Mouse (Mus musculus) heart, adult 9 months (tissue): ENCODE measurements around the gene Kmt2b.

Experiments
- DNase-seq, 2 experiments: peaks; one replicate each; pipeline ENCODE4 v3.0.0; 2022; ENCODE audit warnings: low spot score in 2 of 2

Gene Kmt2b

GRCm38 (mm10) chr7:30588676-30589434 is at the start of gene Kmt2b:
Gene Kmt2b, minus strand, starts transcription at chr7:30588726.
- peak; percentile 98 for DNase-seq

GRCm38 (mm10) chr7:30636395-30636794 is 47.9 kb upstream of the Kmt2b start:
- no peak for DNase-seq

DNA sequence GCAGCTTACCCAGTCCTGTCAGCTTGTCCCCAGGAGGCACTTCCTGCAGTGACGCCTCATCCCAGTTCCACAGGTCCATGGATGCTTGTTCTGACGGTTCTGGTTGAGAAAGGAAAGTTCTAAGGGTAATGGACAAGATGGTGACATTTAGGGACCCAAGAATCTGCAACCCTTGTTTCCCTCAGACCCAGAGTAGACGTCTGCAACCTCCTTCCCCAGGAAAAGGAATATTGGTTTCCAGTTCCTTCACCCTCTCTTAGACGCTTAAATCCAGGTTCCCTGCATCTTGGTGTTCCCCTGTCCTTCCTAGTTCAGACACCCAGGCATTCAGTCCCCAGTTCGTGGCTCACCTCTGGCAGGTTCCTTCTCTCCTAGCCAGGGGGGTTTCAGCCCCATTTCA is 47.2 kb upstream of the Kmt2b start, which contains the start of gene Etv2:
Etv2 (minus strand) TSS at position 101 of the 400 bp plus-strand sequence.
- no peak for DNase-seq

GRCm38 (mm10) chr7:30634621-30635020 is 46.1 kb upstream of the Kmt2b start:
- no peak for DNase-seq

- no peak for DNase-seq
Observed at GRCm38 (mm10) chr7:30633762-30634412, 45.4 kb upstream of the Kmt2b start.

- DNase-seq: no peak
Observed at GRCm38 (mm10) chr7:30629013-30629412, 40.5 kb upstream of the Kmt2b start.

- no peak for DNase-seq
Observed at GRCm38 (mm10) chr7:30626647-30627046, 38.1 kb upstream of the Kmt2b start.

GRCm38 (mm10) chr7:30625530-30626384 is 37.2 kb upstream of the Kmt2b start, which contains the start of gene Cox6b1:
Gene Cox6b1, minus strand, starts transcription at chr7:30626151.
- DNase-seq: peak; percentile 85 to 89

GRCm38 (mm10) chr7:30619202-30619601 is 30.7 kb upstream of the Kmt2b start:
- no peak for DNase-seq

GRCm38 (mm10) chr7:30618658-30619057 is 30.1 kb upstream of the Kmt2b start:
- DNase-seq: peak in 1 of 2 experiments; percentile 47

DNA sequence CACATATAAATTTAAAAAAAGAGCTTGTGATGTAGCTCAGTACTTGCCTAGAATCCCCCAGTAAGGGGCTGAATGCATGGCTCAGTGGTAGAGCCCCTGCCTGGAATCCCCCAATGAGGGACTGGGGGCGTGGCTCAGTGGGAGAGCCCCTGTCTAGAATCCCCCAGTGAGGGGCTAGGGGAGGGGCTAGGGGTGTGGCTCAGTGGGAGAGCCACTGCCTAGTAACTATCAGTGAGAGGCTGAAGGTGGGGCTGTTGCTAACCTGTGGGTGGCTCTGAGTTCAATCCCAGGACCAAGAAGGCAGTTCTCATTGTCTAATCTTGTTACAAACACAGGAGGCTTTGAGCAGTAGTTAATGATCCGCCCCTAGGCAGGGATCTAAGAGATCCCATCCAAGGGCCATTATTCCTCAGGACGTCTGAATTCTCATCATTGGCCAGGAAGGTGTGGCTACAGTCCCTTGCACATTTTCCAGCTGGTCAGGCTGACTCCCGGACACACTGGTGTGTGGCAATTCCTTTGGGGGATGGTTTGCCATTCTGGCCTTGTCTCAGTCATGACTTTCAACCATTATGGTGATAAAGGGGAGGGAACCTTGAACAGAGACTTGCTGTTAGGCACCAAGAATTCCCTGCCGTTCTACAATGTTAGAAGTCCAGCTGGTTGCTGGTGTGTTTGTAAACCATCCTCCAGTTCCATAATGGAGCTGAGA is 26.7 kb upstream of the Kmt2b start:
- no peak for DNase-seq

DNA sequence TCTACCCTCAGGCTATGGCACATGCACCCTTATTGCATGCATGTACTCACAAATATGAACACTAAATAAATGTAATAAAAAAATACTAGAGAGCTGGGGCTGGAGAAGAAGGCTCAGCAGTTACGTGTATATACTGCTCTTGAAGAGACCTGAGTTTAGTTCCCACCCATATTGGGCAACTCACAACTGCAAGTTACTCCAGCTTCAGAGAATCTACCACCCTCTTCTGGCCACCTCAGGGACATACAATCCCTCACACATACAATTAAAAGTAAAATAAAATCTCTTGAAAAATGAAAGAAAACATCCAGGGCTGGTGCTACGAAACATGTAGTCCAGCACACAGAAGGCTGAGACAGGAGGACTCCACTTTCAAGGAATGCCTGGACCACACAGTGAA is 25.9 kb upstream of the Kmt2b start:
- DNase-seq: no peak

- peak in 1 of 2 experiments; percentile 41 for DNase-seq
Observed at GRCm38 (mm10) chr7:30613529-30614112, 25.1 kb upstream of the Kmt2b start.

DNA sequence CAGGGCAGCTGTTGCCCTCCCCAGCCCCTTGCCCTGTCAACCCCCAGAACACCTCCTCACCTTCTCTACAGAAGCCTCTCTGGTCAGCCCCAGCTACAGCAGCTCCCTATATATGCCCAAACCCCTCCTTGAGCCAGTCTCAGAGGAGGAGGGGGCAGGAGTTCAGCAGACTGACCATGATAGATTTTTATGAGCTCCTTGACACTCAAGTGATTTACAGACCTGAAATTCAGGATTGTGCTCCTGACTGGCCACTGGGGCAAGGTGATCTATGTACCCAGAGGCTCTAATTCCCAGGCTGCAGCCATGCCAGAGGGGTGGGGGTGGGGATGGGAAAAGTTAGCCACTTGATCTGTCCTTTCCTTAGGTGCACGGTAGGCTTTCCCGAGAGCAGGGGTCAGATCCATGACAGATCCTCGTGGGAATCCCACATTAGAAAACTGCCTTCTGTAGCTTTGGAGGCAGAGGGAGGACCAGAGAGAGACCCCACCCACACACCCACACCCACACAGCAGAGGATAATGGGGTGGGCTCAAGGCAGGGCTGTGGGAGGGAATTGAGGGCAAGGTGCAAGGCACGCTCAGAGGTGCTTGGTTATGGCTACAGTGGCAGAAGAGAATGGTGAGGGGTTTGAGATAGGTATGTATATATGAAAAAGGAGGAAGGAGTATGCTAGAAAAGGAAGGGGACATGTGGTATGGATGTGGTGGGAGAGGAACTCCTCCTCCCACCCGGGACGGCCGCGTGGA is 24.3 kb upstream of the Kmt2b start, which contains the start of gene Upk1a:
Upk1a (minus strand) TSS at position 194 of the 749 bp plus-strand sequence.
- no peak for DNase-seq

- peak; percentile 44 to 52 for DNase-seq
Observed at GRCm38 (mm10) chr7:30610043-30610442, 21.5 kb upstream of the Kmt2b start.

- DNase-seq: no peak
Observed at GRCm38 (mm10) chr7:30608476-30608875, 19.9 kb upstream of the Kmt2b start.

GRCm38 (mm10) chr7:30607706-30608309 is 19.3 kb upstream of the Kmt2b start:
- no peak for DNase-seq

DNA sequence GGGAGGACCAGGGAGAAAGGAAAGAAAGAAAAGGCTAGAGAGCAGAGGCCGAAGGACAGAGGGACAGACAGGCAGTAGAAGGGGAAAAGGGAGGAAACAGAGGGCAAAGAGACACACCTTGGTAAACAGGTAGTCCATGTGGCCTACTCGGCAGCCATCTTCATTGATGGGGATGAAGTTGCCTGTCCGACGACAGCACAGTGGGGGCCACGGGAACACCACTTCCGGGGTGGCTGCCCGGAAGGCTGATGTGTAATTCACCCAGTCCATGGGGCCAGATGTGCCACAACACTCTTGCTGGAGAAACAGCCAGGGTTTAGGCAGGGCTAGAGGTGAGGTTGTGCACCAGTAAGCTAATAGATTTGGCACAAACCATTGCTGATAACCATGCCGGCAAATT is 16.4 kb upstream of the Kmt2b start:
- no peak for DNase-seq

GRCm38 (mm10) chr7:30604424-30604823 is 15.9 kb upstream of the Kmt2b start:
- no peak for DNase-seq

- DNase-seq: no peak
Observed at GRCm38 (mm10) chr7:30602583-30602982, 14.1 kb upstream of the Kmt2b start.
